Mouse (Mus musculus): ENCODE data around the gene Plin5.

- TF ChIP-seq EP300 (IDR thresholded peaks at IDR 0.05; ENCODE audit: low read depth) (no peak), CTCF (IDR thresholded peaks at IDR 0.05; ENCODE audit: low read depth) (no peak)
Observed at GRCm38 (mm10) chr17:56062081-56062480, 55.3 kb downstream of the Plin5 start.

All from liver, postnatal 0 days (tissue).